Mouse (Mus musculus) thymus, adult 2 months (tissue): Measurements from ENCODE around the gene Rhbg.

Source experiments
- CTCF ChIP-seq: fragments of 200-500 bp; IDR thresholded peaks from 2 replicates; pipeline ENCODE4 v1.5.1; 2012; ENCODE audit warnings: mild to moderate bottlenecking, control low read depth, low read length, moderate library complexity, borderline replicate concordance; ENCODE audit not compliant: control insufficient read depth, poor library complexity, insufficient read depth; ENCODE audit errors: extremely low read depth
- POLR2A ChIP-seq: fragments of 200-500 bp; IDR thresholded peaks from 2 replicates; pipeline ENCODE4 v1.6.1; 2012; ENCODE audit warnings: mild to moderate bottlenecking, low read length, control low read depth, moderate library complexity; ENCODE audit not compliant: control insufficient read depth, poor library complexity, insufficient read depth; ENCODE audit errors: extremely low read depth

DNA sequence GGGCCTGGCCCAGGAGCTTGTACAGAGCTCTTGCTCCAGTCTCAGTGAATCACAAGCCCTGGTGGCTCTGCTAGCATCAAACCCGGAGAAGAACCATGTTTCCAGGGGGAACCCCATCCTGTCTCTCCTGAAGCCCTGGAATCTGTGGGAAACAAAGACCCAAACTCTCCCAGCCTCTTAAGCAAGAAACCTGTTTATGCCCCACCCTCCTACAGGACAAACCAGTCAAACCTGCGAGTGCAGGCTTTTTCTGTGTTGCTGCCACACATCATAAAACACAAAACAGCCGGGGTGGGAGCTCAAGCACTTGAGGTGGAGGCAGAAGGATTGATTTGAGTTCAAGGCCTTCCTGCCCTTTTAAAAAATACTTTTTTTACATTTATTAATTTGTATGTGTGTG is 7.8 kb upstream of the Rhbg start:
- TF ChIP-seq CTCF (no peak), POLR2A (no peak)
